Mouse (Mus musculus) C2C12 (cell line): ENCODE data around the gene Tbck.

ENCODE experiments used
- CEBPB ChIP-seq: IDR thresholded peaks from one replicate; pipeline ENCODE4 v1.6.1; 2011; ENCODE audit warnings: low read depth, mild to moderate bottlenecking, control low read depth, moderate library complexity
- CTCF ChIP-seq: IDR thresholded peaks from one replicate; pipeline ENCODE4 v1.5.1; 2011; ENCODE audit not compliant: control insufficient read depth, insufficient read depth, insufficient read length
- MAX ChIP-seq: IDR thresholded peaks from one replicate; pipeline ENCODE4 v1.6.1; 2011; ENCODE audit warnings: mild to moderate bottlenecking, control low read depth
- MYOG ChIP-seq: IDR thresholded peaks from one replicate; pipeline ENCODE4 v1.6.1; 2011; ENCODE audit not compliant: control insufficient read depth, insufficient read length; ENCODE audit errors: extremely low read depth
- USF1 ChIP-seq: IDR thresholded peaks from one replicate; pipeline ENCODE4 v1.6.1; 2011; ENCODE audit warnings: low read depth, mild to moderate bottlenecking, control low read depth, moderate library complexity

- no peak for TF ChIP-seq CTCF
- no peak for TF ChIP-seq MYOG
- no peak for TF ChIP-seq MAX
- no peak for TF ChIP-seq USF1
- no peak for TF ChIP-seq CEBPB
These were observed 199.3 kb downstream of the Tbck start for GRCm38 (mm10) chr3:132883256-132883655.
